Mouse (Mus musculus) hindbrain, embryonic 11.5 days (tissue): ENCODE measurements at regions not wholly inside any gene's neighbourhood (a gene's known extent, or its start where the extent isn't known, plus 50 kb on each side); places are given as distances from the start of the nearest gene placed in this dataset.

Experiments used
- ATAC-seq: fragments of 200-750 bp; cut with Nextera tagmentation; 2 replicates; pipeline ENCODE4 v1.8.0; 2017; ENCODE audit warnings: mild to moderate bottlenecking, moderate TSS enrichment, moderate library complexity; ENCODE audit not compliant: low FRiP score
- DNase-seq: peaks from one replicate; pipeline ENCODE4 v3.0.0-alpha.2; 2015; ENCODE audit warnings: low spot score
- H3K27ac ChIP-seq: fragments of 300-500 bp; sonication (generic); 2 replicates; pipeline ENCODE4 v1.5.1; 2014; ENCODE audit warnings: mild to moderate bottlenecking, low read depth, low read length
- H3K27me3 ChIP-seq: fragments of 300-500 bp; sonication (generic); 2 replicates; pipeline ENCODE4 v1.6.1; 2014; ENCODE audit warnings: mild to moderate bottlenecking, low read length, moderate library complexity, mixed read lengths; ENCODE audit not compliant: control insufficient read depth, insufficient read depth
- H3K36me3 ChIP-seq: fragments of 300-500 bp; sonication (generic); 2 replicates; pipeline ENCODE4 v1.6.1; 2014; ENCODE audit warnings: mild to moderate bottlenecking, low read length, moderate library complexity, mixed read lengths; ENCODE audit not compliant: control insufficient read depth, insufficient read depth
- H3K4me1 ChIP-seq: fragments of 300-500 bp; sonication (generic); replicated peaks from 2 replicates; pipeline ENCODE4 v1.6.1; 2014; ENCODE audit warnings: low read length, mixed read lengths; ENCODE audit not compliant: control insufficient read depth, insufficient read depth
- H3K4me2 ChIP-seq: fragments of 300-500 bp; sonication (generic); replicated peaks from 2 replicates; pipeline ENCODE4 v1.6.1; 2014; ENCODE audit warnings: mild to moderate bottlenecking, low read depth, low read length
- H3K4me3 ChIP-seq: fragments of 300-500 bp; sonication (generic); 2 replicates; pipeline ENCODE4 v1.5.1; 2014; ENCODE audit warnings: low read depth, low read length
- H3K9ac ChIP-seq: fragments of 300-500 bp; sonication (generic); 2 replicates; pipeline ENCODE4 v1.6.1; 2014; ENCODE audit warnings: low read depth, low read length
- H3K9me3 ChIP-seq: fragments of 300-500 bp; sonication (generic); 2 replicates; pipeline ENCODE4 v1.6.1; 2016; ENCODE audit warnings: low read length; ENCODE audit not compliant: control insufficient read depth
- WGBS: fragments of 180-500 bp; shearing (Covaris S2); extraction: QIAGEN DNeasy Blood & Tissue Kit; methylation state at CpG from one replicate; pipeline ENCODE4 v1.1.7; 2014; 5-methylcytosine and 5-hydroxymethylcytosine counted together

DNA sequence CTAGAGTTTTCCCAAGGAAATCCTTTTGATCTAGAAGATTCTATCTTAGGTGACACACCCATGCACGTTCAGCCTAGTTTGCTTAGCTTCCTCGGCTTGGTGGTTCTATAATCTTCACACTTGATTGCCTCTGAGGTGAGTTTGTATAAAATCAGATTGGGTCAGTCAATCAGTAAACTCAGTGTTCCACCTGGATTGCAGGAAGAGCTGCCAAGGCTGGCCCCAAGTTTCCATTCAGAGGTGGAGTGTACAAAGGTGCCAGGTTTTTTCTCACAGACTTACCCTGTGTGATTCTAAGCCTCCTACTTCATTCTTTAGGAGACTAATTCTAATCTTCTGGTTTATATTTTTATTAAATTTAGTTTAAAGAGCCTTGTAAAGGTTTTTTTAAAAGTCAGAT, 95.6 kb upstream of the Zeb2 start:
- no peaks in the 10 kb centered on the region for H3K9me3 ChIP-seq
- H3K27ac ChIP-seq: no peak overlapping the region
- H3K9ac ChIP-seq: no peak overlapping the region
- ATAC-seq (no peak), DNase-seq (no peak)
- H3K27me3 ChIP-seq: no peaks in the 10 kb centered on the region
- no peaks in the 10 kb centered on the region for H3K36me3 ChIP-seq
- no peak overlapping the region for H3K4me2 ChIP-seq
- WGBS: 82% methylated on average over 2 of the region's 2 CpGs
- H3K4me1 ChIP-seq: no peaks in the 10 kb centered on the region
- no peak overlapping the region for H3K4me3 ChIP-seq

DNA sequence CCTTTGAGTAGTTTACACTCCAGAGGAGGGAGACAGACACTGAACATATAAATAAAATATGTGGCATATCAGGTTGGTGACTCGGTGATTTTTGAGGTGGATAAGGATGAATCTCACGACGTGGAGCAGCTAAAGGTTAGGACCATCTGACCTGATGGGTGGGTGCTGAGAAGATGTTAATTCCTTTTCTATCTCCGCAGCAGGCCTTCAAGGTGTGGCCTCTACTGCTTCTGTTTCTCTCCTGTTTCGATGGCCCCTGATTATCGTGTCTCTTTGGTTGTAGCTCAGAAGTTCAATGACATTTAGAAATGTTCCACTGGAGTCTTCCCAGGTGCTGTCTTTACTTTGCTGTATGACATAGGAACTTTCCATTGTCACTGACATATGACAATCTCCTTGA, 91.3 kb upstream of the Zeb2 start:
- Histone ChIP-seq H3K4me1 (no peaks in the 10 kb centered on the region), H3K36me3 (no peaks in the 10 kb centered on the region), H3K4me2 (no peak overlapping the region), H3K9ac (no peak overlapping the region), H3K9me3 (no peaks in the 10 kb centered on the region), H3K27me3 (no peaks in the 10 kb centered on the region), H3K4me3 (no peak overlapping the region), H3K27ac (no peak overlapping the region)
- WGBS: 93% methylated on average over 6 of the region's 6 CpGs
- ATAC-seq (no peak), DNase-seq (no peak)

DNA sequence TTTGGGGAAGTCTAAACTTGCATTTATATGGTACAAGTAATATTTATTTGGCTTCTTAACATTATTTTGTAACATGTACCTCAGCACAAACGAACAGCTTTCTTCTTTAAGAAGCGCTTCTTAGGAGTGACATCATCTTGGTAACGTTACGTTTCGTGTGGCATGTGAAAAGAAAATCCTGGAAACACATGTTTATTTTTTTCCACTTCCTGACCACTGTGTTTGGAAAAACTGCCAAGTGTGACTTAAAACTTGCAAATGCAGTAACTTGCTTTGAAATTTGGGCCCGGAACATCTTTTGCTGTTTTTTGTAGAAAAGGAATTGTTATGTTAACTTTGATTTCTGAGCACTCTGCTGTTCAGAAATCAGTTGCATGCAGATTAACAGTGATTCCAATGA, 88.6 kb upstream of the Zeb2 start:
- DNase-seq (no peak), ATAC-seq (no peak)
- Histone ChIP-seq H3K4me2 (no peak overlapping the region), H3K36me3 (no peaks in the 10 kb centered on the region), H3K9me3 (no peaks in the 10 kb centered on the region), H3K9ac (no peak overlapping the region), H3K27ac (no peak overlapping the region), H3K4me3 (no peak overlapping the region), H3K4me1 (no peaks in the 10 kb centered on the region), H3K27me3 (no peaks in the 10 kb centered on the region)
- WGBS: 63% methylated on average over 6 of the region's 6 CpGs

DNA sequence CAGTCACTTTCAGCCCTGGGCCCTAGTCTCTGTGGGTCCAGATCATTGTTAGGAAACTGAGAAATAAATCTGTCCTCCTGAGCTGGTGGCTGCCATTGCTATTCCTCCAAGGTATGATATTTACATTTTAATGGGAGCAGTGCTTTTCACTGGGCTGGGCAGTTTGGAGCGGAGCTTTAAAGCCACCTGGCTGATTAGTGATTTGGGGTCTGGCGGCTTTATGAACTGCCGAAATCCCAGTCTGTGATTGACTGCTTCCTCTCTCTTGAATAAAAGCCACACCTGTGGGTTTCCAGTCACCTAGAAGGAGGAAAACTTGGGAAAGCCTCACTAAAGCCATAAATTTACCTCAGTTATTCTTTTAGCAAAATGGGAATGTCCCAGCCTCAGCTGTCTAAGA, 88.0 kb upstream of the Zeb2 start:
- DNase-seq: no peak
- no peaks in the 10 kb centered on the region for H3K36me3 ChIP-seq
- H3K9ac ChIP-seq: no peak overlapping the region
- no peak overlapping the region for H3K4me2 ChIP-seq
- H3K27ac ChIP-seq: no peak overlapping the region
- WGBS: 75% methylated on average over 3 of the region's 3 CpGs
- no peaks in the 10 kb centered on the region for H3K27me3 ChIP-seq
- no peaks in the 10 kb centered on the region for H3K9me3 ChIP-seq
- no peak for ATAC-seq
- no peaks in the 10 kb centered on the region for H3K4me1 ChIP-seq
- no peak overlapping the region for H3K4me3 ChIP-seq

DNA sequence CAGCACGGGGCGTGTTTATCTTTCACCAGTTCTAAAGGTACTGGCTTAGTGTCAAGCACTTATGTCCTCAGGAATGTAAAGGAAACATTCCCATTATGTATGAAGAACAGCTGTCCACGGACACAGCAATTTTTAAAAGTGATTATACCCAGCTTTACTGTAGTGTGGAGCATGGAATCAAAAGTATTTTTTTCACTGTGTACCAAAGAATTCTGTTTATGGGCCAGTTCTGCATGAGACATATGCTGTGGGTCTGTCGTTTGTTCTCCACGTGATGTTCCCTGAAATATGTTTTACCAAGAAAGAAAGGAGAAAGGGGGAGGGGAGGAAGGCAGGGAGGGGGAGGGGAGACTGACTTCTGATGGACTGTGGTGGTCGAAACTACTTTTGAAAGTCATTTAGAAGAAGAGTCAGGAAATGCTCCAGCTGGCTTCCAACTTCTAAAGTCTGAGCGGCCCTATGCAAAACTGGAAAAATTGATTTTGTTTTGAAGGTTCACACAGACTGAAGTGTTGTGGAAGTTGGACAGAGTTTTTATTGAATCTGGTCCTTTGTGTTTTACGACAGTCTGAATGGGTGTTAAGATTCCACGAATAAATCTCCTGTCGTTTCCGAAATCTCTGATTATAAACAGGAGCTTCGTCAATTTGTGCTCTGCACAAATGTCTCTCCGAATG, 80.9 kb upstream of the Zeb2 start:
- no peak overlapping the region for H3K9ac ChIP-seq
- ATAC-seq (no peak), DNase-seq (no peak)
- H3K4me2 ChIP-seq: no peak overlapping the region
- H3K27me3 ChIP-seq: no peaks in the 10 kb centered on the region
- H3K36me3 ChIP-seq: no peaks in the 10 kb centered on the region
- H3K9me3 ChIP-seq: no peaks in the 10 kb centered on the region
- no peak overlapping the region for H3K27ac ChIP-seq
- no peak overlapping the region for H3K4me3 ChIP-seq
- 78% methylated on average over 13 of the region's 13 CpGs for WGBS
- H3K4me1 ChIP-seq: no peaks in the 10 kb centered on the region

DNA sequence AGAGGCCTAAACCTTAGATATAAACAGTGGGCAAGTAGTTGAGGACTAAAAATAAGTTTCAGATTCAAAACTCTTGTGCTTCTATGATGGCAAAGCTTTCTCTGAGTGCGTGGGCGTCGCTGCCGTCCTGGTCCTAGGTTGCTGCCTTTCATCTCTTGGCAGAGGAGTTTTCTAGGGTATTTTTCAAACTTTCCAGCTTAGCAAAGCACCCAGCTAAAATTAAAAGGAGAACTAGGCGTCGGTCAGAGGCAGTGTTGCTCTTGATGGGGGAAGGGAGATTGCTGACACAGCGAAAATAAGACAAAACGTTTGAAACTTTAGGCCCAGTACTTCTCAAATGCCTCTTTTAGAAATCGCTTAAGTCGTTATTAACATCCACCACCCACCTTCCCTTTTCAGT, 80.1 kb upstream of the Zeb2 start:
- 81% methylated on average over 10 of the region's 10 CpGs for WGBS
- Histone ChIP-seq H3K9ac (no peak overlapping the region), H3K4me1 (no peaks in the 10 kb centered on the region), H3K36me3 (no peaks in the 10 kb centered on the region), H3K27me3 (no peaks in the 10 kb centered on the region), H3K27ac (no peak overlapping the region), H3K4me3 (no peak overlapping the region), H3K4me2 (no peak overlapping the region), H3K9me3 (no peaks in the 10 kb centered on the region)
- DNase-seq (no peak), ATAC-seq (no peak)

DNA sequence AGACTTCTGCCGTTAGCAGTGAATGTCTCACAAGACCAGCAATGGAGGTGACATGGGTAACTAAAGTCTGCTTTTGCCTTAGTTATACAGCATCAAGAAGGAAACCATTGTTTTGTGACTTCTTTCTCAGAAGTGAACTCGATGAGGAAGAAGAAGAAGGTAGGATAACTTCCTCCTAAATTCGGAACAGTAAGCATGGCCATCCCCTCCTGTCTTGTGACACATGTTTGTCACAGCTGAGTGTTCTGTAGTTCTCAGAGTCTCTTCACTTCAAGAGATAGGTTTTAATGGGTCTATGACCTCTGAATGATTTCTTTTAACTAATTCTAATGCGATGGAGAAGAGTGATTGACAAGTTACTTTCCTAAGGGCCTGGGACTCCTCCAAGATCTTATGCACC, 79.3 kb upstream of the Zeb2 start:
- H3K4me3 ChIP-seq: no peak overlapping the region
- no peaks in the 10 kb centered on the region for H3K4me1 ChIP-seq
- H3K9me3 ChIP-seq: no peaks in the 10 kb centered on the region
- no peak overlapping the region for H3K9ac ChIP-seq
- H3K4me2 ChIP-seq: no peak overlapping the region
- no peaks in the 10 kb centered on the region for H3K27me3 ChIP-seq
- DNase-seq (no peak), ATAC-seq (no peak)
- no peaks in the 10 kb centered on the region for H3K36me3 ChIP-seq
- no peak overlapping the region for H3K27ac ChIP-seq
- 94% methylated on average over 4 of the region's 4 CpGs for WGBS

DNA sequence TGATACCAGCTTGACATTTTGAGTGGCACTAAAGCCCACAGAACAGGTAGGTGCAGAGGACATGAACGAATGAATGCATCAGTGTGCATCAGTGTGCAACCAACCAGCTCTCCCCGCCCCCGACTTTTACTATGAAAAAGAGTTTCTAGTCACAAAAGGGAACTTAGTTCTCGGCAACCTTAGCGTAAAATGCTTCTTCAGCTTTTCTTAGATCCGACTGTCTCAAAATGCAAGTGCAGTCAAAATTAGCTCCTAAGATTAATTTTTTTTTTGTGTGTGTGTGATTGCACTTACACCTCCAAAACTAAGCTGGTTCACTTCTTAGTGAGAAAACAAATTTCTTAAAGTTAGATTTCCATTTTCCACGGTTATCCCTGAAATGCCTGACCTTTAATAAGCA, 77.1 kb upstream of the Zeb2 start:
- no peak overlapping the region for H3K27ac ChIP-seq
- no peak for DNase-seq

DNA sequence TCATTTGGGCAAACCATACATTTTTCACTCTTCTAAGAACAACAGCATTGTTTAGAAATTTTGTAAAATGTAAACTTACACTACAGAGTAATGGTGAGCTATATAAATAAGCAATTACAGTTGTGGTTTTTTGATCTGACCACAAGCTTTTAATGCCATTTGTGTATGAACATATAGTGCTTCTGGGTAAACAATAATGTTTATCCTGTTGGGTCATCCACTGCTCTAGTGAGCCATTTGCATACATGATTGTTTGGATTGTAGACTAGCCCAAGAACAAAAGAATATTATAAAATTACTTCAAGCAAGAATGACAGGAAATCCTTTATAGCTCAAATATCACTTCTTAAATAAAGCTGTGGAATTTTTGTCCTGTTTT, 68.4 kb upstream of the Zeb2 start:
- no peak for DNase-seq
- no peak for ATAC-seq
- H3K36me3 ChIP-seq: no peaks in the 10 kb centered on the region

More for the DNA sequence above, 77.1 kb upstream of the Zeb2 start:
- Histone ChIP-seq H3K36me3 (no peaks in the 10 kb centered on the region), H3K9me3 (no peaks in the 10 kb centered on the region), H3K27me3 (no peaks in the 10 kb centered on the region), H3K4me3 (no peak overlapping the region), H3K9ac (no peak overlapping the region), H3K4me1 (no peaks in the 10 kb centered on the region), H3K4me2 (no peak overlapping the region)
- ATAC-seq: no peak
- 76% methylated on average over 7 of the region's 7 CpGs for WGBS

More for the DNA sequence above, 68.4 kb upstream of the Zeb2 start:
- H3K4me2 ChIP-seq: no peak overlapping the region
- H3K27ac ChIP-seq: no peak overlapping the region
- no peak overlapping the region for H3K4me3 ChIP-seq
- H3K4me1 ChIP-seq: 0 out of 2 replicates have a peak, but pooled peaks cover 2% of the 10 kb centered on the region
- no peaks in the 10 kb centered on the region for H3K27me3 ChIP-seq
- H3K9ac ChIP-seq: no peak overlapping the region
- H3K9me3 ChIP-seq: no peaks in the 10 kb centered on the region
